Mouse (Mus musculus): ENCODE results near the gene Ltbp2.

- TF ChIP-seq MAX (IDR thresholded peaks at IDR 0.05; ENCODE audit: low read depth) (no peak), POLR2AphosphoS2 (IDR thresholded peaks at IDR 0.05; ENCODE audit: insufficient read length, low read depth) (no peak), POLR2A (IDR thresholded peaks at IDR 0.05; ENCODE audit: insufficient read length, low read depth) (no peak), USF1 (IDR thresholded peaks at IDR 0.05; ENCODE audit: low read depth) (no peak), CEBPB (IDR thresholded peaks at IDR 0.05; ENCODE audit: insufficient read depth, poor library complexity, severe bottlenecking) (no peak), TCF12 (IDR thresholded peaks at IDR 0.05; ENCODE audit: insufficient read depth, poor library complexity, severe bottlenecking) (no peak), E2F4 (IDR thresholded peaks at IDR 0.05; ENCODE audit: insufficient read depth) (no peak), REST (IDR thresholded peaks at IDR 0.05; ENCODE audit: insufficient read depth, insufficient read length) (no peak), MYOD1 (IDR thresholded peaks at IDR 0.05; ENCODE audit: control insufficient read depth in 1 of 3, insufficient read length in 2 of 3, low read depth in 2 of 3) (no peak), SRF (IDR thresholded peaks at IDR 0.05; ENCODE audit: control insufficient read depth, insufficient read length, low read depth) (no peak), MYOG (IDR thresholded peaks at IDR 0.05; ENCODE audit: control insufficient read depth in 1 of 3, insufficient read depth in 1 of 3, insufficient read length in 2 of 3, low read depth in 2 of 3) (no peak)
Observed at GRCm38 (mm10) chr12:84911640-84912039, 35.3 kb upstream of the Ltbp2 start.
